Mouse (Mus musculus): ENCODE measurements around the gene 1600002K03Rik. TPM values are rescaled to one million over a fixed set of nuclear protein-coding genes. Genes with fewer than 3 reads are reported as not detected.
A peak's percentile ranks its signal among the peaks of the same experiment; 100 is the strongest.

The 1600002K03Rik gene
- polyA plus RNA-seq, 1 experiment from 2014 or later, result 11.7 TPM

DNA sequence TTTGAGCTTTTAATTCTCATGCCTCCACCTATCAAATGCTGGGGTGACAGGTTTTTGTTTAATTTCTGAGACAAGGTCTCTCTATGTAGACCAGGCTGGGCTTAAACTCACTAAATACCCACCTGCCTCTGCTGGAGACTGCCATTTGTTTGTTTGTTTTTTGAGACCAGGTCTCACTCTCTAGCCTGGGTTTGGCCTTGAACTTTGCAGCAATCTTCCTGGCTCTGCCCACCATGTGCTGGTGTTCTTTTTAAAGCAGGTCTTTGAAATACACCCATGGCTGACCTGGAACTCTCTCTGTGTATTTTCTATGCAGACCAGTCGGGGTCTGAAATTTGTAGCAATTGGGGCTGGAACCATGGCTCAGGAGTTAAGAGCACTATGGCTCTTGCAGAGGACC lies 37.1 kb upstream of the 1600002K03Rik start:
- H3K27me3 ChIP-seq (replicated peaks), result peaks cover 43% of the 10 kb centered on the region
- H3K4me2 ChIP-seq, result no peak overlapping the region
- 0 out of 2 replicates have a peak, but pooled peaks cover 4% of the 10 kb centered on the region for H3K9me3 ChIP-seq (replicated peaks)
- H3K9ac ChIP-seq, result no peak overlapping the region
- ATAC-seq (ENCODE audit: insufficient number of reproducible peaks, low FRiP score), result no peak
- no peak overlapping the region for H3K27ac ChIP-seq (ENCODE audit: poor library complexity, severe bottlenecking)
- 94% methylated on average over 1 of the region's 1 CpGs for WGBS
- H3K36me3 ChIP-seq, result peaks cover 25% of the 10 kb centered on the region
- peaks cover 61% of the 10 kb centered on the region for H3K4me1 ChIP-seq (replicated peaks)
- H3K4me3 ChIP-seq, result no peak overlapping the region

GRCm38 (mm10) chr10:80136179-80136951 lies 36.4 kb upstream of the 1600002K03Rik start:
- Histone ChIP-seq H3K4me2 (peak overlapping the region; percentile 100), H3K36me3 (peaks cover 18% of the 10 kb centered on the region), H3K9ac (peak overlapping the region; percentile 29; the same call in 1 of the 2 replicates), H3K9me3 (replicated peaks) (0 out of 2 replicates have a peak, but pooled peaks cover 4% of the 10 kb centered on the region), H3K4me3 (peak overlapping the region; percentile 79), H3K27me3 (replicated peaks) (peaks cover 41% of the 10 kb centered on the region), H3K27ac (ENCODE audit: poor library complexity, severe bottlenecking) (no peak overlapping the region), H3K4me1 (replicated peaks) (peaks cover 59% of the 10 kb centered on the region)
- WGBS, result 12% methylated on average over 43 of the region's 49 CpGs
- ATAC-seq (ENCODE audit: insufficient number of reproducible peaks, low FRiP score), result no peak

- 5% methylated on average over 29 of the region's 29 CpGs for WGBS
- Histone ChIP-seq H3K4me1 (replicated peaks) (peaks cover 52% of the 10 kb centered on the region), H3K27ac (ENCODE audit: poor library complexity, severe bottlenecking) (no peak overlapping the region), H3K4me2 (peak overlapping the region; percentile 100), H3K36me3 (peaks cover 11% of the 10 kb centered on the region), H3K4me3 (peak overlapping the region; percentile 79), H3K27me3 (replicated peaks) (peaks cover 41% of the 10 kb centered on the region), H3K9me3 (replicated peaks) (0 out of 2 replicates have a peak, but pooled peaks cover 4% of the 10 kb centered on the region), H3K9ac (peak overlapping the region; percentile 90)
- no peak for ATAC-seq (ENCODE audit: insufficient number of reproducible peaks, low FRiP score)
Measured at GRCm38 (mm10) chr10:80136952-80137625, 35.7 kb upstream of the 1600002K03Rik start.

- Histone ChIP-seq H3K9me3 (replicated peaks) (0 out of 2 replicates have a peak, but pooled peaks cover 4% of the 10 kb centered on the region), H3K36me3 (peaks cover 3% of the 10 kb centered on the region; the same call in 1 of the 2 replicates), H3K4me1 (replicated peaks) (peaks cover 51% of the 10 kb centered on the region), H3K4me3 (peak overlapping the region; percentile 79), H3K4me2 (peak overlapping the region; percentile 100), H3K27me3 (replicated peaks) (peaks cover 41% of the 10 kb centered on the region), H3K27ac (ENCODE audit: poor library complexity, severe bottlenecking) (no peak overlapping the region), H3K9ac (peak overlapping the region; percentile 90)
- ATAC-seq (ENCODE audit: insufficient number of reproducible peaks, low FRiP score), result no peak
- 5% methylated on average over 31 of the region's 33 CpGs for WGBS
Measured at GRCm38 (mm10) chr10:80137626-80138552, 34.9 kb upstream of the 1600002K03Rik start.

- H3K9ac ChIP-seq, result peak within 1 kb of the TSS; percentile 90
- under 1% methylated on average over 85 of the region's 94 CpGs for WGBS
- H3K4me2 ChIP-seq, result peak within 1 kb of the TSS; percentile 100
- ATAC-seq (ENCODE audit: insufficient number of reproducible peaks, low FRiP score), result peak; percentile 22
- H3K4me3 ChIP-seq, result peak within 1 kb of the TSS; percentile 79
- H3K4me1 ChIP-seq (replicated peaks), result peaks cover 50% of the 10 kb centered on the region
- peaks cover 5% of the 10 kb centered on the region for H3K36me3 ChIP-seq
- peaks cover 41% of the 10 kb centered on the region for H3K27me3 ChIP-seq (replicated peaks)
- peak within 1 kb of the TSS; percentile 46; the same call in 1 of the 2 replicates for H3K27ac ChIP-seq (ENCODE audit: poor library complexity, severe bottlenecking)
- H3K9me3 ChIP-seq (replicated peaks), result 0 out of 2 replicates have a peak, but pooled peaks cover 4% of the 10 kb centered on the region
Measured at GRCm38 (mm10) chr10:80138553-80139438, 33.9 kb upstream of the 1600002K03Rik start, which contains the start of gene Atp5d. Gene Atp5d, plus strand, starts transcription at chr10:80138632.

DNA sequence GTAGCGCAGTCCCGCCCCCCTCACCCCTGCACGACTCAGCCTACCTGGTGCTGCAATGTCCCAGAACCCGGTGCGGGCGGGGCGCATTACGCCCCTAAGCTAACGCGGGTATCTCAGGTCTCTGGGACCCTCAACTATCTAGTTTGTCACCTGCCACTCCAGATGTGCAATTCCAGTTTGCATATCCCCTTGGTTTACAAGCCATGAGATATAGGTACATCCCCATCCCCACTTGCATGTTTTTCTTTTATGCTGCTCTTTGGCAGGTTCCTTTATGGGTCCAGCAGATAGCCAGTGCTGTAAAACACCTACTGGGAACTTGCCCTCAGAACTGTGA lies 33.3 kb upstream of the 1600002K03Rik start:
- no peak; the same call in 1 of the 2 replicates for ATAC-seq (ENCODE audit: insufficient number of reproducible peaks, low FRiP score)
- Histone ChIP-seq H3K4me1 (replicated peaks) (peaks cover 55% of the 10 kb centered on the region), H3K4me2 (peak overlapping the region; percentile 100), H3K4me3 (peak overlapping the region; percentile 79), H3K27me3 (replicated peaks) (peaks cover 41% of the 10 kb centered on the region), H3K36me3 (peaks cover 11% of the 10 kb centered on the region), H3K27ac (ENCODE audit: poor library complexity, severe bottlenecking) (peak overlapping the region; percentile 46; the same call in 1 of the 2 replicates), H3K9ac (peak overlapping the region; percentile 90), H3K9me3 (replicated peaks) (0 out of 2 replicates have a peak, but pooled peaks cover 4% of the 10 kb centered on the region)
- 1% methylated on average over 10 of the region's 10 CpGs for WGBS

DNA sequence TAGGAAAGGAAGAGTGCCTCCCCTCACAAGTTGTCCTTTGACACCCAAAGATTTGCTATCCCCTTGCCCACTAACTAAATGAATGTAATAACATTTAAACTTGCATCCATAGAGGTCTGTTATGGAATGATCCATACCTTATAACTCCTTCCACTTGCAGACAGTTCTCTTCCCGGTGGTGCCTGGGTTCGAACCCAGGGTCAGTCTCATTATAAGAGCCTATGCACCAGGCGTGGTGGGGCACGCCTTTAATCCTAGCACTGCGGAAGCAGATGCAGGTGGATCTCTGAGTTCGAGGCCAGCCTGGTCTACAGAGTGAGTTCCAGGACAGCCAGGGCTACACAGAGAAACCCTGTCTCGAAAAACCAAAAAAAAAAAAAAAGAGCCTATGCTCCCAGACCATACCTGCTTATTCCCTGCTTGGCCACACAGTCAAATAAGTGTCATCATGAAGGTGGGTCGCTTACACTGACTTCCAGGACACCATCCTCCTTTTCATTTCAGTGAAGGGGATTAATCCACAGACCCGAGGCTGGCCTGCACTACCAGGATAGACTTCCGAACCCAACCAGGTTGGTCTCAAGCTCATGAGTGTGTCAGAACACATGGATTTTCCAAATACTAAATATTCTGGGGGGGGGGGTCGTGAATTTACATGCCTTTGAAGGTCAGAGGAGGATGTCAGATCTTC lies 32.6 kb upstream of the 1600002K03Rik start:
- H3K27me3 ChIP-seq (replicated peaks), result peaks cover 34% of the 10 kb centered on the region
- H3K4me3 ChIP-seq, result 0 out of 2 replicates have a peak overlapping the region, but pooled peaks have one; percentile 79
- H3K4me2 ChIP-seq, result peak overlapping the region; percentile 100
- ATAC-seq (ENCODE audit: insufficient number of reproducible peaks, low FRiP score), result no peak
- 71% methylated on average over 11 of the region's 11 CpGs for WGBS
- H3K36me3 ChIP-seq, result peaks cover 18% of the 10 kb centered on the region
- peaks cover 62% of the 10 kb centered on the region for H3K4me1 ChIP-seq (replicated peaks)
- H3K9ac ChIP-seq, result no peak overlapping the region
- H3K9me3 ChIP-seq (replicated peaks), result 0 out of 2 replicates have a peak, but pooled peaks cover 4% of the 10 kb centered on the region
- H3K27ac ChIP-seq (ENCODE audit: poor library complexity, severe bottlenecking), result 0 out of 2 replicates have a peak overlapping the region, but pooled peaks have one; percentile 3

DNA sequence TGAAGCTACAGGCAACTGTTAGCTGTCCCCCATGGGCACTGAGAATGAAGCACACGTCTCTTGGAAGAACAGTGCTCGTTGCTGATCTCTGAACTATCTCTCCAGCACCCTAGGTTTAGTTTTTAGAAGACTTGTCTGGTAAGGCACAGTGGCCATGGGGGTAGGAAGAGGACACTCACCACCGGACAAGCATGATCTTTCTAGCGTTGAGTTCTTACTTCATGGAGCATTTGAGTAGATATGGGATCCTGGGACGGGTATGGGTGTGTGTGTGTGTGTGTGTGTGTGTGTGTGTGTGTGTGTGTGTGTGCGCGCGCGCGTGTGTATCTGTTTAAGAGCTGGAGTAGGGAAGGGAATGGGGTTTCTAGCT lies 32.1 kb upstream of the 1600002K03Rik start, which contains the start of gene Cbarp:
Cbarp (minus strand) TSS at position 170 of the 370 bp plus-strand sequence.
- peak within 1 kb of the TSS; percentile 79 for H3K4me3 ChIP-seq
- peak within 1 kb of the TSS; percentile 90 for H3K9ac ChIP-seq
- H3K27me3 ChIP-seq (replicated peaks), result peaks cover 29% of the 10 kb centered on the region
- peaks cover 24% of the 10 kb centered on the region for H3K36me3 ChIP-seq
- 0 out of 2 replicates have a peak, but pooled peaks cover 4% of the 10 kb centered on the region for H3K9me3 ChIP-seq (replicated peaks)
- peaks cover 67% of the 10 kb centered on the region for H3K4me1 ChIP-seq (replicated peaks)
- H3K27ac ChIP-seq (ENCODE audit: poor library complexity, severe bottlenecking), result peak within 1 kb of the TSS; percentile 59
- 76% methylated on average over 10 of the region's 10 CpGs for WGBS
- no peak for ATAC-seq (ENCODE audit: insufficient number of reproducible peaks, low FRiP score)
- peak within 1 kb of the TSS; percentile 100 for H3K4me2 ChIP-seq

DNA sequence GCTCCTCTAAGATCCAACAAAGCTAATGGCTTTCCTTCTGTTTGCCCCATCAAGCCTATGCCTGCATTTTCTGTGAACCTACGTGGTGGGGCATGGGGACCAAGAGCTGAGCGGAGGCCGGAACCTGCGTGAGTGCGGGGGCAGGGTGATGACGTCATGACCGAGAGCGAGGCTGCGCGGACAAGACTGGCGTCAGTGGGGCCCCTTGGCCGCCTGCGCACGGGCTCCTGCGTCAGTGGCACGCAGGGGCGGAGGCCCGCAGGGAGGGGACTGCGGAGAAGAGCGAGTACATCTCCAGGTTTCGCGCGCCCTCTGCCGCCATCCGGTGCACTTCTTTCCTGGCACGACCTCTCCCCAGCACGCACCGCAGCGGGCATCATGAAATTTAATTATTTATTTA lies 31.5 kb upstream of the 1600002K03Rik start:
- Histone ChIP-seq H3K4me2 (peak overlapping the region; percentile 68), H3K27ac (ENCODE audit: poor library complexity, severe bottlenecking) (peak overlapping the region; percentile 59), H3K36me3 (peaks cover 30% of the 10 kb centered on the region), H3K9ac (peak overlapping the region; percentile 61), H3K4me3 (peak overlapping the region; percentile 72), H3K4me1 (replicated peaks) (peaks cover 72% of the 10 kb centered on the region), H3K27me3 (replicated peaks) (peaks cover 23% of the 10 kb centered on the region), H3K9me3 (replicated peaks) (no peaks in the 10 kb centered on the region)
- under 1% methylated on average over 29 of the region's 29 CpGs for WGBS
- ATAC-seq (ENCODE audit: insufficient number of reproducible peaks, low FRiP score), result peak; percentile 80
